In genomic region chr10:78320526-78320925, GRCm38 (mm10) we compare ENCODE assay signal across 15 mouse cellular contexts. TPM values are rescaled to one million over a fixed set of nuclear protein-coding genes. Genes with fewer than 3 reads are reported as not detected.
DNase-seq lines count a peak whose midpoint lies in the region; ATAC-seq and TF ChIP-seq lines count a peak whose summit lies in the region.
"Had no signal": no experiment of that assay in that cellular context is flagged by ENCODE, and none has a peak within 500 bp of the region (broad histone marks: within the 10 kb centered on the region; RNA-seq: fewer than 3 reads in every experiment).

No protein-coding gene starts in this region.

- peaks cover 17% of the 10 kb centered on the region for H3K4me1 ChIP-seq in embryonic facial prominence, embryonic 15.5 days
- H3K4me1 ChIP-seq in embryonic facial prominence, embryonic 10.5 days = peaks cover 23% of the 10 kb centered on the region
- H3K4me1 ChIP-seq in kidney, adult 2 months (ENCODE audit: control insufficient read depth, insufficient read depth, low read length) = peaks cover 19% of the 10 kb centered on the region; the same call in 1 of the 2 replicates

- no peaks in the 10 kb centered on the region for H3K27me3 ChIP-seq in embryonic facial prominence, embryonic 15.5 days
- no peaks in the 10 kb centered on the region for H3K27me3 ChIP-seq in embryonic facial prominence, embryonic 10.5 days (replicated peaks; ENCODE audit: low read depth, poor library complexity, severe bottlenecking)
- H3K27me3 ChIP-seq in kidney, adult 2 months (replicated peaks; ENCODE audit: control insufficient read depth, insufficient read depth, low read length) = no peaks in the 10 kb centered on the region
- H3K27me3 ChIP-seq: intestine, embryonic 15.5 days; limb, embryonic 13.5 days had no signal

- H3K4me3 ChIP-seq in embryonic facial prominence, embryonic 15.5 days (replicated peaks) = no peak overlapping the region
- H3K4me3 ChIP-seq in embryonic facial prominence, embryonic 10.5 days = no peak overlapping the region
- H3K4me3 ChIP-seq in kidney, adult 2 months (ENCODE audit: insufficient read depth, low read depth, low read length) = no peak overlapping the region
- H3K4me3 ChIP-seq: heart, embryonic 10.5 days; intestine, embryonic 15.5 days; limb, embryonic 13.5 days; midbrain, embryonic 10.5 days had no signal

- WGBS in embryonic facial prominence, embryonic 15.5 days = 69% methylated on average over 1 of the region's 1 CpGs
- 87% methylated on average over 1 of the region's 1 CpGs for WGBS in embryonic facial prominence, embryonic 10.5 days
- WGBS in kidney, adult 2 months = 50% methylated on average over 1 of the region's 1 CpGs

- DNase-seq in embryonic facial prominence, embryonic 10.5 days (ENCODE audit: low spot score) = no peak
- peak; percentile 58 for DNase-seq in kidney, adult 2 months
- DNase-seq in kidney, postnatal 10 days = no peak
- peak; percentile 78 for DNase-seq in cerebellum, adult 11 months
- DNase-seq in cerebellum, postnatal 36 days = peak; percentile 73 to 75
- DNase-seq in frontal cortex, postnatal 10 days (ENCODE audit: low spot score in 2 of 2) = no peak
- no peak for DNase-seq in heart, adult 9 months (ENCODE audit: low spot score in 2 of 2)
- DNase-seq: adrenal gland, adult 2 months; heart, postnatal 4 days; liver, postnatal 0 days had no signal

- no peak for TF ChIP-seq POLR2A in kidney, adult 2 months (IDR thresholded peaks at IDR 0.05; ENCODE audit: low read depth, low read length)

- no peak overlapping the region for H3K4me2 ChIP-seq in embryonic facial prominence, embryonic 15.5 days (replicated peaks)
- H3K4me2 ChIP-seq: intestine, embryonic 15.5 days; limb, embryonic 13.5 days had no signal

- TF ChIP-seq CTCF in kidney, adult 2 months (conservative IDR thresholded peaks at IDR 0.05; ENCODE audit: insufficient read depth, insufficient read length, low read depth, low read length) = no peak

- ATAC-seq in embryonic facial prominence, embryonic 15.5 days (ENCODE audit: insufficient number of reproducible peaks, low FRiP score, low TSS enrichment, low read depth) = no peak
- ATAC-seq: intestine, embryonic 15.5 days; liver, postnatal 0 days had no signal

- no peak overlapping the region for H3K9ac ChIP-seq in embryonic facial prominence, embryonic 15.5 days
- H3K9ac ChIP-seq: intestine, embryonic 15.5 days; limb, embryonic 13.5 days; liver, postnatal 0 days had no signal

- peak overlapping the region; percentile 29; the same call in 1 of the 2 replicates for H3K27ac ChIP-seq in embryonic facial prominence, embryonic 15.5 days (replicated peaks)
- H3K27ac ChIP-seq in embryonic facial prominence, embryonic 10.5 days (replicated peaks) = no peak overlapping the region
- H3K27ac ChIP-seq in kidney, adult 2 months (ENCODE audit: insufficient read depth, low read depth, low read length) = no peak overlapping the region
- H3K27ac ChIP-seq: heart, embryonic 10.5 days; intestine, embryonic 15.5 days; limb, embryonic 13.5 days; midbrain, embryonic 10.5 days had no signal

- no peaks in the 10 kb centered on the region for H3K9me3 ChIP-seq in embryonic facial prominence, embryonic 15.5 days (replicated peaks)
- H3K9me3 ChIP-seq in embryonic facial prominence, embryonic 10.5 days = no peaks in the 10 kb centered on the region
- H3K9me3 ChIP-seq: heart, embryonic 10.5 days; intestine, embryonic 15.5 days; limb, embryonic 13.5 days; midbrain, embryonic 10.5 days had no signal

- H3K36me3 ChIP-seq in embryonic facial prominence, embryonic 15.5 days = peaks cover 23% of the 10 kb centered on the region; the same call in 1 of the 2 replicates
- peaks cover 16% of the 10 kb centered on the region; the same call in 1 of the 2 replicates for H3K36me3 ChIP-seq in embryonic facial prominence, embryonic 10.5 days (replicated peaks)
- H3K36me3 ChIP-seq in kidney, adult 2 months (ENCODE audit: control insufficient read depth, insufficient read depth, low read length) = no peaks in the 10 kb centered on the region
- H3K36me3 ChIP-seq: heart, embryonic 10.5 days; intestine, embryonic 15.5 days had no signal

RNA-seq across cellular contexts. Expression of gene Agpat3, which starts 31.8 kb away (rescaled TPM):
- 99.7 and 105 TPM in 2 replicates for polyA plus RNA-seq in embryonic facial prominence, embryonic 15.5 days (2015; fragmentation: Nextera tagmentation; extraction: Ambion mirVana)
- 32.8 and 39.8 TPM in 2 replicates for polyA plus RNA-seq in embryonic facial prominence, embryonic 10.5 days (2016; fragmentation: Nextera tagmentation; extraction: Ambion mirVana)
- 460 and 530 TPM in 2 replicates for polyA plus RNA-seq in kidney, adult 2 months (2012; rRNA removed)

Comparison
In these comparisons a context has a peak if more than half of its experiments do, and no peak if none do; other contexts are left out.
1. DNase-seq: peak in kidney, adult 2 months (single experiment), cerebellum, adult 11 months (single experiment) and cerebellum, postnatal 36 days (2 of 2); none in embryonic facial prominence, embryonic 10.5 days (single experiment), kidney, postnatal 10 days (single experiment), frontal cortex, postnatal 10 days (0 of 2) and heart, adult 9 months (0 of 2).